ENCODE assay signal across 28 mouse cellular contexts in the genomic region with DNA sequence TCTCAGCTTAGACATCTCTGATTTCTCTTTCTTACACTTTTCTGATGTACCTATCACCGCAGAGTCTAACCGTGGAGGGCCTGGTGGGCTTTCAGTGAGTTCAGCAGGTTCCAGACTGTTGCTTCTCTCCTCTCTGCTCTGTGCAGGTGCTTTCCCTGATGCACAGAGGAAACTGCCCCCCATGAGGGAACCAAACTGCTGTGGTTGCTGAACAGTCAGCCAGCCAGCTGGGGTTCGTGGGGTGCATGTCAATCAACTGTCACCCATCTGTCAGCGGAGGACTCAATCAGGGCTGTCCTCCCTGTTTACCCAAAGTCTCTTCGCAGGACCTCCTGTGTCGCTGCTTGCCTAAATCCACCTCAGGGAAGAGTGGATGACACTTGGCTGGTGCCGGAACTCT. TPM values are rescaled to one million over a fixed set of nuclear protein-coding genes. Genes with fewer than 3 reads are reported as not detected.
DNase-seq lines count a peak whose midpoint lies in the region; ATAC-seq lines count a peak whose summit lies in the region.
"Had no signal": no experiment of that assay in that cellular context is flagged by ENCODE, and none has a peak within 500 bp of the region (broad histone marks: within the 10 kb centered on the region; RNA-seq: fewer than 3 reads in every experiment).

No protein-coding gene starts in this region.

- no peak overlapping the region for H3K9ac ChIP-seq in hindbrain, embryonic 16.5 days (ENCODE audit: low read depth, low read length)
- H3K9ac ChIP-seq: heart, embryonic 15.5 days; hindbrain, embryonic 12.5 days; limb, embryonic 12.5 days; neural tube, embryonic 12.5 days had no signal

- no peaks in the 10 kb centered on the region for H3K9me3 ChIP-seq in hindbrain, embryonic 16.5 days (ENCODE audit: control insufficient read depth, low read length)
- H3K9me3 ChIP-seq: heart, embryonic 15.5 days; hindbrain, embryonic 12.5 days; limb, embryonic 12.5 days; neural tube, embryonic 12.5 days had no signal

- H3K4me2 ChIP-seq in hindbrain, embryonic 16.5 days (ENCODE audit: low read length) = no peak overlapping the region
- H3K4me2 ChIP-seq: heart, embryonic 15.5 days; hindbrain, embryonic 12.5 days; limb, embryonic 12.5 days; midbrain, embryonic 11.5 days; neural tube, embryonic 12.5 days had no signal

- H3K4me1 ChIP-seq in hindbrain, embryonic 16.5 days (ENCODE audit: control insufficient read depth, insufficient read depth, low read depth, low read length) = no peaks in the 10 kb centered on the region
- H3K4me1 ChIP-seq: heart, embryonic 15.5 days; hindbrain, embryonic 12.5 days; limb, embryonic 12.5 days; neural tube, embryonic 12.5 days had no signal

- H3K36me3 ChIP-seq in splenic B cell, adult 2 months (ENCODE audit: control insufficient read depth, insufficient read depth, low read length, poor library complexity, severe bottlenecking) = no peaks in the 10 kb centered on the region
- no peaks in the 10 kb centered on the region for H3K36me3 ChIP-seq in hindbrain, embryonic 16.5 days (ENCODE audit: control insufficient read depth, insufficient read depth, low read length)
- H3K36me3 ChIP-seq: heart, embryonic 15.5 days; hindbrain, embryonic 12.5 days; limb, embryonic 12.5 days; neural tube, embryonic 12.5 days had no signal

- H3K27ac ChIP-seq in hindbrain, embryonic 16.5 days (ENCODE audit: low read depth, low read length) = no peak overlapping the region
- H3K27ac ChIP-seq: heart, embryonic 15.5 days; hindbrain, embryonic 12.5 days; limb, embryonic 12.5 days; neural tube, embryonic 12.5 days had no signal

- WGBS in hindbrain, embryonic 16.5 days = 63% methylated on average over 7 of the region's 7 CpGs

- H3K27me3 ChIP-seq in splenic B cell, adult 2 months (ENCODE audit: control insufficient read depth, insufficient read depth, low read length, poor library complexity, severe bottlenecking) = no peaks in the 10 kb centered on the region
- H3K27me3 ChIP-seq in hindbrain, embryonic 16.5 days (replicated peaks; ENCODE audit: control insufficient read depth, insufficient read depth, low read length) = no peaks in the 10 kb centered on the region
- H3K27me3 ChIP-seq: heart, embryonic 15.5 days; hindbrain, embryonic 12.5 days; limb, embryonic 12.5 days; neural tube, embryonic 12.5 days; Patski had no signal

- intact Hi-C loops in heart, postnatal 10 days (cut with DNase I) = no loop called here

- H3K4me3 ChIP-seq in hindbrain, embryonic 16.5 days (ENCODE audit: low read length) = no peak overlapping the region
- H3K4me3 ChIP-seq: erythroblast, embryonic 14.5 days; heart, embryonic 15.5 days; hindbrain, embryonic 12.5 days; limb, embryonic 12.5 days; myocyte; neural tube, embryonic 12.5 days had no signal

- peak; percentile 34 for ATAC-seq in CD4-positive, CD25-positive, alpha-beta regulatory T cell, adult 4 months
- ATAC-seq in hindbrain, embryonic 16.5 days = no peak
- ATAC-seq: Patski had no signal

- DNase-seq in A20 (ENCODE audit: low read depth, low spot score) = peak; percentile 58
- DNase-seq in splenic B cell, adult 2 months (ENCODE audit: low read depth, low spot score) = peak; percentile 66
- peak; percentile 75 for DNase-seq in thymus, postnatal 14 days
- DNase-seq in heart, postnatal 10 days = no peak
- no peak for DNase-seq in ovary, postnatal 10 days (ENCODE audit: low spot score)
- DNase-seq: adrenal gland, postnatal 10 days; cerebellum, adult 11-12 months; cerebellum, adult 9-11 months; gastrocnemius, postnatal 14 days; heart, postnatal 36 days; kidney, adult 11 months; kidney, postnatal 14 days; layer of hippocampus, adult 9-11 months; lung, postnatal 36 days; retina, postnatal 1 day; right cerebral cortex, postnatal 14 days had no signal

RNA-seq across cellular contexts. Expression of a gene that starts 11.9 kb away (rescaled TPM):
- 1 to 10 TPM in 1 of 2 experiments, under 1 TPM in 1; 0.70 to 1.0 TPM for polyA plus RNA-seq in CD4-positive, CD25-positive, alpha-beta regulatory T cell, adult 4 months (2017; shearing (Covaris generic))
- 0.45 and 0.55 TPM in 2 replicates for polyA plus RNA-seq in hindbrain, embryonic 16.5 days (2015; fragmentation: Nextera tagmentation; extraction: Ambion mirVana)
- not detected for total RNA-seq in heart, postnatal 10 days (2021)
- total RNA-seq: gastrocnemius, postnatal 14 days; heart, postnatal 36 days; liver, adult 2 months; midbrain, postnatal 0 days had no signal

RNA-seq across cellular contexts. Expression of a gene that starts 12.8 kb away (rescaled TPM):
- polyA plus RNA-seq in CD4-positive, CD25-positive, alpha-beta regulatory T cell, adult 4 months (2017; shearing (Covaris generic)) = 1,000 to 10,000 TPM in 1 of 2 experiments, 100 to 1,000 TPM in 1; 954 to 1,216 TPM
- 1,508 and 1,522 TPM in 2 replicates for polyA plus RNA-seq in hindbrain, embryonic 16.5 days (2015; fragmentation: Nextera tagmentation; extraction: Ambion mirVana)
- 1,000 to 10,000 TPM in 1 of 2 experiments, 100 to 1,000 TPM in 1; 934 to 1,069 TPM for total RNA-seq in heart, postnatal 10 days (2021)

RNA-seq across cellular contexts. Expression of a gene that starts 36.3 kb away (rescaled TPM):
- polyA plus RNA-seq in CD4-positive, CD25-positive, alpha-beta regulatory T cell, adult 4 months (2017; shearing (Covaris generic)) = 10 to 100 TPM in 1 of 2 experiments, 1 to 10 TPM in 1; 5.9 to 11.6 TPM
- polyA plus RNA-seq in hindbrain, embryonic 16.5 days (2015; fragmentation: Nextera tagmentation; extraction: Ambion mirVana) = 55.3 and 62.6 TPM in 2 replicates
- 10 to 100 TPM; 62.6 to 73.8 TPM for total RNA-seq in heart, postnatal 10 days (2021)

RNA-seq across cellular contexts. Expression of a gene that starts 56.7 kb away (rescaled TPM):
- polyA plus RNA-seq in CD4-positive, CD25-positive, alpha-beta regulatory T cell, adult 4 months (2017; shearing (Covaris generic)) = 1 to 10 TPM; 8.4 to 8.6 TPM
- polyA plus RNA-seq in hindbrain, embryonic 16.5 days (2015; fragmentation: Nextera tagmentation; extraction: Ambion mirVana) = 10.2 and 12.0 TPM in 2 replicates
- 10 to 100 TPM; 13.2 to 14.7 TPM for total RNA-seq in heart, postnatal 10 days (2021)

Comparison
In these comparisons a context has a peak if more than half of its experiments do, and no peak if none do; other contexts are left out.
1. DNase-seq: peak in A20 (single experiment), splenic B cell, adult 2 months (single experiment) and thymus, postnatal 14 days (single experiment); none in heart, postnatal 10 days (0 of 2) and ovary, postnatal 10 days (single experiment).